Mouse (Mus musculus): ENCODE measurements around the gene Egflam.

DNA sequence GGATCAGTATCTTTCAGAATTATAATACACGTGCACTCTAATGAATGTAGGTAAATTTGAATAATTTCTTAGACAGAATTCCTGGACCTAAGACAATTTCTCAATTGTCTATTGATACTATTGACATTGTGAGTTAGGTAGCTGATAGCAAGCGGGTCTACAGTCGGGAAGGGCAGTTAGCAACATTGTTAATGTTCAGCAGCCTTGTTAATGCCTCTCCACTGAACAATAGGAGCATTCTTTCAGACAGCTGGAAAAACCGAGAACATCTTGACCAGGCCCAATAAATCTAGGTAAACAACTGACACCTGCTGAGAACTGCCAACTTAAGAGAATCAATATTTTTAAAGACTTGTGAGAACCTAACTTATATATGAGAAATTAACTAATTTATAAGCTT, 77.3 kb downstream of the Egflam start:
- TF ChIP-seq CTCF (IDR thresholded peaks at IDR 0.05; ENCODE audit: borderline replicate concordance, insufficient read depth, low read length): no peak
- no peak for TF ChIP-seq POLR2A (IDR thresholded peaks at IDR 0.05; ENCODE audit: low read depth, low read length)

All from embryonic fibroblast, embryonic 13.5 days (primary cell).